Mouse (Mus musculus) neural tube, embryonic 14.5 days (tissue): ENCODE data around the gene A630001G21Rik. TPM values are rescaled to one million over a fixed set of nuclear protein-coding genes. Genes with fewer than 3 reads are reported as not detected.

Experiments used
- ATAC-seq: fragments of 200-750 bp; cut with Nextera tagmentation; 2 replicates; pipeline ENCODE4 v1.8.0; 2017; ENCODE audit warnings: low read depth, mild to moderate bottlenecking, moderate TSS enrichment, moderate library complexity
- H3K27ac ChIP-seq: fragments of 300-500 bp; sonication (generic); 2 replicates; pipeline ENCODE4 v1.5.1; 2014; ENCODE audit warnings: low read depth, mild to moderate bottlenecking, control low read depth, low read length, moderate library complexity, mixed read lengths
- H3K27me3 ChIP-seq: fragments of 300-500 bp; sonication (generic); 2 replicates; pipeline ENCODE4 v1.6.1; 2014; ENCODE audit warnings: low read length; ENCODE audit not compliant: control insufficient read depth, insufficient read depth
- H3K36me3 ChIP-seq: fragments of 300-500 bp; sonication (generic); 2 replicates; pipeline ENCODE4 v1.6.1; 2014; ENCODE audit warnings: low read length, mixed read lengths; ENCODE audit not compliant: control insufficient read depth, insufficient read depth
- H3K4me1 ChIP-seq: fragments of 300-500 bp; sonication (generic); 2 replicates; pipeline ENCODE4 v1.6.1; 2014; ENCODE audit warnings: low read length; ENCODE audit not compliant: control insufficient read depth, insufficient read depth
- H3K4me2 ChIP-seq: fragments of 300-500 bp; sonication (generic); 2 replicates; pipeline ENCODE4 v1.6.1; 2014; ENCODE audit warnings: mild to moderate bottlenecking, low read depth, low read length, control low read depth
- H3K4me3 ChIP-seq: fragments of 300-500 bp; sonication (generic); 2 replicates; pipeline ENCODE4 v1.5.1; 2014; ENCODE audit warnings: low read depth, low read length, control low read depth, mixed read lengths
- H3K9ac ChIP-seq: fragments of 300-500 bp; sonication (generic); replicated peaks from 2 replicates; pipeline ENCODE4 v1.6.1; 2014; ENCODE audit warnings: low read depth, mild to moderate bottlenecking, control low read depth, low read length, mixed read lengths
- H3K9me3 ChIP-seq: fragments of 300-500 bp; sonication (generic); 2 replicates; pipeline ENCODE4 v1.6.1; 2016; ENCODE audit warnings: low read length; ENCODE audit not compliant: control insufficient read depth
- WGBS: fragments of 180-500 bp; shearing (Covaris S2); extraction: QIAGEN DNeasy Blood & Tissue Kit; methylation state at CpG from one replicate; pipeline ENCODE4 v1.1.7; 2014; 5-methylcytosine and 5-hydroxymethylcytosine counted together
- polyA plus RNA-seq: library from polyadenylated mRNA; unstranded; fragments of >200 nt; fragmentation: Nextera tagmentation; extraction: Ambion mirVana; gene quantifications from 2 replicates; pipeline ENCODE4 v1.2.1, GENCODE M21; 2014

Gene A630001G21Rik
- polyA plus RNA-seq, 1 experiment from 2014 or later: 0.20 TPM

GRCm38 (mm10) chr1:85703245-85704186 lies 74.9 kb downstream of the A630001G21Rik start:
- H3K27me3 ChIP-seq: no peaks in the 10 kb centered on the region
- no peaks in the 10 kb centered on the region for H3K9me3 ChIP-seq
- H3K9ac ChIP-seq: peak overlapping the region; percentile 40; the same call in 1 of the 2 replicates
- H3K36me3 ChIP-seq: no peaks in the 10 kb centered on the region
- 26% methylated on average over 22 of the region's 22 CpGs for WGBS
- H3K4me3 ChIP-seq: peak overlapping the region; percentile 30
- H3K4me2 ChIP-seq: peak overlapping the region; percentile 43
- ATAC-seq: peak; percentile 99
- H3K4me1 ChIP-seq: no peaks in the 10 kb centered on the region
- H3K27ac ChIP-seq: peak overlapping the region; percentile 44; the same call in 1 of the 2 replicates

DNA sequence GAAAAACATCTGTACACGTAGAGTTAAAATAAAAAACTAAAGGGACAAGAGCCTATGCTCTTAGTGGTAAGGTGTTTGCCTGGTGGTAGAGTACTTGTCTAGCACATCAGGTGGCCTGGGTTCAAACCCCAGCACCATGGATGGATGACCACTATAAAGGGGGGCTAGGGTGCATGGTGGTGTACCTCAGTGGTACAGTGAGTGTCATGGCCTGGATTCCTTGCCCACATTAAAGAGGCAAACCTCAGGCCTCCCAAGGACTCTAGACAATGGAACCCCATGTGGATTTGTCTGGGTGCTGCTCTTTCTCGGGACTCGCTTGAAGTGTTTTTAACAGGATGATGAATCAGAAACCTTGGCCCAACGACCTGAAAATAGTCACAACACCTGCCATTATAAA lies 75.9 kb downstream of the A630001G21Rik start:
- 71% methylated on average over 4 of the region's 4 CpGs for WGBS
- Histone ChIP-seq H3K4me3 (no peak overlapping the region), H3K27me3 (no peaks in the 10 kb centered on the region), H3K4me1 (no peaks in the 10 kb centered on the region), H3K27ac (no peak overlapping the region), H3K4me2 (no peak overlapping the region), H3K9me3 (no peaks in the 10 kb centered on the region), H3K36me3 (no peaks in the 10 kb centered on the region), H3K9ac (no peak overlapping the region)
- ATAC-seq: no peak

- no peak for ATAC-seq
- no peak overlapping the region for H3K4me2 ChIP-seq
- H3K36me3 ChIP-seq: no peaks in the 10 kb centered on the region
- no peak overlapping the region for H3K27ac ChIP-seq
- no peaks in the 10 kb centered on the region for H3K4me1 ChIP-seq
- H3K9me3 ChIP-seq: no peaks in the 10 kb centered on the region
- no peak overlapping the region for H3K9ac ChIP-seq
- no peak overlapping the region for H3K4me3 ChIP-seq
- 87% methylated on average over 4 of the region's 4 CpGs for WGBS
- H3K27me3 ChIP-seq: no peaks in the 10 kb centered on the region
Measured at GRCm38 (mm10) chr1:85697721-85698493, 80.5 kb downstream of the A630001G21Rik start.

GRCm38 (mm10) chr1:85695646-85696045 lies 82.8 kb downstream of the A630001G21Rik start:
- WGBS: 64% methylated on average over 3 of the region's 3 CpGs

GRCm38 (mm10) chr1:85693280-85693679 lies 85.2 kb downstream of the A630001G21Rik start:
- WGBS: 78% methylated on average over 3 of the region's 3 CpGs
- no peaks in the 10 kb centered on the region for H3K27me3 ChIP-seq
- H3K4me3 ChIP-seq: no peak overlapping the region
- H3K9ac ChIP-seq: no peak overlapping the region
- H3K9me3 ChIP-seq: no peaks in the 10 kb centered on the region
- no peak overlapping the region for H3K4me2 ChIP-seq
- no peaks in the 10 kb centered on the region for H3K36me3 ChIP-seq
- H3K27ac ChIP-seq: no peak overlapping the region
- H3K4me1 ChIP-seq: no peaks in the 10 kb centered on the region
- ATAC-seq: no peak

More at GRCm38 (mm10) chr1:85695646-85696045, 82.8 kb downstream of the A630001G21Rik start:
- no peak overlapping the region for H3K9ac ChIP-seq
- no peak overlapping the region for H3K4me2 ChIP-seq
- ATAC-seq: no peak
- no peaks in the 10 kb centered on the region for H3K36me3 ChIP-seq
- no peak overlapping the region for H3K4me3 ChIP-seq
- no peaks in the 10 kb centered on the region for H3K4me1 ChIP-seq
- no peak overlapping the region for H3K27ac ChIP-seq
- H3K9me3 ChIP-seq: no peaks in the 10 kb centered on the region
- H3K27me3 ChIP-seq: no peaks in the 10 kb centered on the region

DNA sequence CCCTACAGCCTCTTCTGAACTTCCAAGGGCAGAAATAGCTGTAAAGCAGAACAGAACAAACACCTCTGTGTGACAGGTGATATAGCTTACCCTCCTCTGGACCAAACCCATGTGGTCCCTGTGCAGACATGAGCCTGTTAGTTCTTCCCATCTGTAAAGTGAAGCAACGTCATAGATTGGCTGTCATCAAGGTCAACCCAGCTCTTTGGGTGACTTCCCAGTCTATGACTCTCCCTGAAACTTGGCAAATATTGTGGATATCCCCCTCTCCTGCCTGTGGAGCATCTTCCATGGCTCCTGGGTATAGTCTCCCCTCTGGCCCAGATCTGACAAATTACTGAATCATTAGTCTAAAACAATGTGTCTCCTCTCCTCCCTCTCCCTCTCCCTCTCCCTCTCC lies 86.2 kb downstream of the A630001G21Rik start:
- H3K9me3 ChIP-seq: no peaks in the 10 kb centered on the region
- no peaks in the 10 kb centered on the region for H3K36me3 ChIP-seq
- H3K4me2 ChIP-seq: no peak overlapping the region
- H3K9ac ChIP-seq: no peak overlapping the region
- H3K4me1 ChIP-seq: no peaks in the 10 kb centered on the region
- no peak for ATAC-seq
- no peak overlapping the region for H3K4me3 ChIP-seq
- no peaks in the 10 kb centered on the region for H3K27me3 ChIP-seq
- WGBS: 81% methylated on average over 1 of the region's 1 CpGs
- H3K27ac ChIP-seq: no peak overlapping the region

DNA sequence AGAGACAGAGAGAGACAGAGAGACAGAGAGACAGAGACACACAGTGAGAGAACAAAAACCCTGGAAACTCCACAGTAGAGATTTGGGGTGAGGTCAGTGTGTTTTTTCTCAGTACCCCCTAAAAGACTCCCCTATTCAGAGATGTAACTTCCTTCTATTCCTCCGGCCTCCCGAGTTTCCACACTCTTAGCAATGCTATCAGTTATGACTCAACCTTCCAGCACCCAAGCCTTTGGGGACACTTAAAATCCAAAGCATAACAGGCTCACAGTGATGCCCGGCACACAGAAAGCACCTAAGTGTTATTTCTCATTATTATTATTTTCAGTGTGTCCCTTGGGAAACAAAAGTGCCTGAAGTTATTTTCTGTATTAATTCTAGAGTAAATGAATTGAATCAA lies 87.9 kb downstream of the A630001G21Rik start:
- Histone ChIP-seq H3K4me2 (no peak overlapping the region), H3K27me3 (no peaks in the 10 kb centered on the region), H3K4me3 (no peak overlapping the region), H3K9ac (no peak overlapping the region), H3K9me3 (no peaks in the 10 kb centered on the region), H3K27ac (no peak overlapping the region), H3K36me3 (no peaks in the 10 kb centered on the region), H3K4me1 (no peaks in the 10 kb centered on the region)
- ATAC-seq: no peak
- 84% methylated on average over 3 of the region's 3 CpGs for WGBS

DNA sequence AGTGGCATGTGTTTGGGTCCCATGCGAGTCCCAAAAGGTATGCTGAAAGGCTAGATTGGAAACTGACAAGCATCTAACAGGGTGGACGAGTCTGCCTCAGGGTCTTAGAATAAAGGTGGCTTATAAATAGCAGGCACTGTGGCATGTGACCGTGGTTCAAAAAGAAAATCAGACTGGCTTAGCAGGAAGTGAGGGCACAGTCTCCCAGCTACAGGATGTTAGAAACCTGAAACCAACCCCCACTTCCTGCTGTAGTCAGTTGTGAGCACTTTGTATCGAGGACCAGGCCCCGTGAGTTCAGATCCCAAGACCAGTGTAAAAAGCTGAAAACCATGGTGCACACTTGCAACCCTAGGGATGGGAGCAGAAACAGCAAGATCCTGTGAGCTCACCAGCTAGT lies 91.1 kb downstream of the A630001G21Rik start:
- H3K9ac ChIP-seq: no peak overlapping the region
- no peak overlapping the region for H3K4me2 ChIP-seq
- no peaks in the 10 kb centered on the region for H3K27me3 ChIP-seq
- H3K4me3 ChIP-seq: no peak overlapping the region
- ATAC-seq: no peak
- H3K9me3 ChIP-seq: no peaks in the 10 kb centered on the region
- H3K4me1 ChIP-seq: no peaks in the 10 kb centered on the region
- H3K27ac ChIP-seq: no peak overlapping the region
- 81% methylated on average over 5 of the region's 5 CpGs for WGBS
- H3K36me3 ChIP-seq: no peaks in the 10 kb centered on the region

DNA sequence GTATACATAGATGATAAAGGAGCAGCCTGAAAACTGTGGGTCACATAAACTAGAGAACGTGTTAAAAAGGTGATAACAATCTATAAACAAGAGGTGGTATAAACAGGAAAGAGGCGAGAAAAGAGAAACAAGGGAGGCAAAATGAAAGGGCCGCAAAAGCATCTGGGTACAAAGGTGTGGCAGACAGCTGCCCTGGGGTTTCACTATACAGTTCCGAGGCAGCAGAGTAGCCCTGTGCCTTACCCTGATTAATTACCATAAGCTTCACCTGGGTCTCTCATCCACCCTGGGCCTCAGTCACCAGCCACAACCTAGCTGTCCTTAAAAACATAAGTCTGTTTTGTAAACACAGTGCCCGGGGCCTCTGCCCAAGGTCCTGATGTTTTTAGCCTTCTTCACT lies 91.8 kb downstream of the A630001G21Rik start:
- Histone ChIP-seq H3K9ac (no peak overlapping the region), H3K4me2 (no peak overlapping the region), H3K27ac (no peak overlapping the region), H3K4me1 (no peaks in the 10 kb centered on the region), H3K27me3 (no peaks in the 10 kb centered on the region), H3K4me3 (no peak overlapping the region), H3K36me3 (no peaks in the 10 kb centered on the region), H3K9me3 (no peaks in the 10 kb centered on the region)
- WGBS: 76% methylated on average over 5 of the region's 5 CpGs
- no peak for ATAC-seq
